Mouse (Mus musculus): ENCODE results near the gene Klk9.
A peak's percentile ranks its signal among the peaks of the same experiment; 100 is the strongest.

Klk9 gene

GRCm38 (mm10) chr7:43791591-43791990 lies at the start of gene Klk9:
Gene Klk9 (plus strand): TSS chr7:43791891.
- no peak for DNase-seq (ENCODE audit: extremely low spot score, low read depth, low spot score)

DNA sequence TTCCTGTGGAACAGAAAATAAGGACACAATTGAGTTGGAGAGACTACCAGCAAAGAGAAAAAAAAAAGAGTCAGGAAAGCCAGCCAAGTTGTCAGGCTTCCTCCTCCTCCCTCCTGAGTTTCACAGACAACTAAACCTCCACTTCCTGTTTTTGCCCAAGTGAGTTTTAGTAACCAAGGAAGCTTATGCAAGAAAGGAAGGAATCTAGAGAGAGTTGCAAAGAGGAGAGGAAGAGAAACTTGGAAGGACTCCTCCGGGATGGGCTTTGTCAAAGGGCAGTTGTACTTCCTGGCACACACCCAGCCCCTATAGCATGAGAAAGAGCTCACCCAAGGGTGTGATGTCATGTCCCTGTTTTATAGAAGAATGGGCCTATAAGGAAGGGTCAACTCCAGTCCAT lies 43.9 kb upstream of the Klk9 start:
- DNase-seq (ENCODE audit: extremely low spot score, low read depth, low spot score): no peak

DNA sequence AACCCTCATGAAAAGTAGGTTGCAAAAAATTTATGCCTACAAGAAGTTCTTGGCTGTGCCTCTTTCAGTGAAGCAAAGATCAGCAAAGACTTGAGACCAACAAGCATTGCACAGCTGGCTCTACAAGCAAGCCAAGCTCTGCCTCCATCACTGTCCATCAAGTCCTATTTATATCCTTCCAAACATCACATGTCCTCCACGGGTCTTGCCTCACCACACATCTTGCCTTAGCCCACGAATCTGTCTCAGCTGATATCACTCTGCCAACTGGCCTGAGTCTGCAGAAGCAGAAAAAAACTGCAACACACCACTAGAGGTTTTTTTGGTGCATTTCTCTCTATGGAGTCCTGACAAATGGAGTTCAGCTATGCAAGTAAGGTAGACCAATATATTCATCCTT lies 38.9 kb upstream of the Klk9 start:
- DNase-seq (ENCODE audit: extremely low spot score, low read depth, low spot score): no peak

DNA sequence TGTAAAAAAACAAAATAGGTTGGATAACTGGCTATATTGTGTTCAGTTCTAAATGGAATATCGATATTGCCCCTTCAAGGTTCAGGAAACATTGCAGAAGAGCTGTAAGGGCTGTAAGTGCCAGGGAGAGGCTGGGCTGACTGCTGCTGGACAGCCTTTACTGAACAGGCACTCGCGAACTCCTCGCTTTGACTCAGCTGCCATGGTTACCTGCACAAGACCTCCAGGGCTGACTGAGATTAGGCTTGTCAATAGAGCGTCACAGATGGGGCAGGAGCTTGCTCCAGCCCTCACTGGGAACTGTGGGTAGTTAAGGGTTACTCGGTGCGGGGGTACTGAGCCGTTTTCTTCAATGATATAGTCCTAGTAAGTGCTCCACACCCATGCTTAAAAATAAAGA lies 25.2 kb upstream of the Klk9 start:
- DNase-seq (ENCODE audit: extremely low spot score, low read depth, low spot score): no peak

DNA sequence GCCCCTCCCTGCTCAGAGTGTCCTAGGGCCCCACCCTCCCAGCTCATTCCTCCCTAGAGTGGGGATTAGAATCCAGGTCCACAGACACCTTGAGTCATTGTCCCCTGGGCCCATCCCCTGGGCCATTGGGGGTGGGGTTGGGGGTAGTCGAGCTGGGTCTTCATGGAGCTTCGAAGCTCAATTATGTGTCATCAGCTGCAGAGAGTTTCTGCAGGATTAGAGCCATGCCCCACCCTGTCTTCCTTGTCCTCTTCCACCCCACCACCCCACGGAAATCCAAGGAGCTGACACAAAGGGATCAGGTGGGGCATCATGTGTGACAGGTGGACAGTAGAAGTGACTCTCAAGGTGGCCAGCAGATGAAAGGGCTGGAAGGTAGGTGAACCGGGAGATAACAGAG lies 23.1 kb upstream of the Klk9 start, which contains the start of gene Klk12:
TSS of gene Klk12 (plus strand) at position 301 of the 400 bp plus-strand sequence.
- DNase-seq (ENCODE audit: extremely low spot score, low read depth, low spot score): no peak

DNA sequence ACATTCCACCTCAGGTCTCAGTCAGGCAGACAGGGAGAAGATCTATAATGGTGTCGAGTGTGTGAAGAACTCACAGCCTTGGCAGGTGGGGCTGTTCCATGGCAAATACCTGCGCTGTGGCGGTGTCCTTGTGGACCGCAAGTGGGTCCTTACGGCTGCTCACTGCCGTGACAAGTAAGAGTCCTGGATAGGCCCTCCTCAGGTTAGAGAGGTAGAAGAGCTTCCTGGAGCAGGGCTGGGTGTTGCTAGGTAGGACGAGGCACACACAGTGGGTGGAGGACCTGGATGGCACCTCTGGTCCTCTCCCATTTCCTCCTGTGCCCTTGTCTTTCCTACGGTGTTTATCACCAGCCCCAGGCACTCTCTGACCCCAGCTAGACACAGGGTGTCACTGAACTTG lies 22.1 kb upstream of the Klk9 start:
- DNase-seq (ENCODE audit: extremely low spot score, low read depth, low spot score): no peak

DNA sequence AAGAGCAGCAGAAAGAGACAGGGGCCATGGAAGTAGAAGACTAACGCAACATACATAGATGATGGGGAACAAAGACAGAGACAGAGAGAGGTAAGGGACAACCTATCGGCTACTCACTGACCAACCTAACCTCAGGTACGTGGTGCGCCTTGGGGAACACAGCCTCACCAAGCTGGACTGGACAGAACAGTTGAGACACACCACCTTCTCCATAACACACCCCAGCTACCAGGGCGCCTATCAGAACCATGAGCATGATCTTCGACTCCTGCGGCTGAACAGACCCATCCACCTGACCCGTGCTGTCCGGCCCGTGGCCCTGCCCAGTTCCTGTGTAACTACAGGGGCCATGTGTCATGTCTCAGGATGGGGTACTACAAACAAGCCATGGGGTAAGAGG lies 21.0 kb upstream of the Klk9 start:
- DNase-seq (ENCODE audit: extremely low spot score, low read depth, low spot score): no peak

- no peak for DNase-seq (ENCODE audit: extremely low spot score, low read depth, low spot score)
These were observed 19.8 kb upstream of the Klk9 start for GRCm38 (mm10) chr7:43771916-43772315.

DNA sequence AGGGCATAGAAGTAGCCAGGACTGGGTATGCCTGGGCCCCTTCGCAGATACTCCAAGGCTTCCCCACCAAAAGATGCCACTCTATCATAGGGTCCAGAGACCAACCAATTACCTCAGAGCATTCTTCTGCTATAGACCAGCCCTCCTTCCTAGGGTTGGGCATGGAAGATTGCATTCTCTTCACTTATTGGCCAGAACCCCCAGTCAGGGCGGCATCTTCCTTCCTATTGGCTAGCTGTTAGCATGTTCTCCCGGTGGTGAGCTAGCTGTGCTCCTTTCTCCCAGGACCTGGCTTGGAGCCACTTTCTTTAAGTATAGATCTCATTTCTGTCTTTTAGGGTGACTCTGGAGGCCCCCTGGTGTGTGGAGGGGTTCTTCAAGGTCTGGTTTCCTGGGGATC lies 18.8 kb upstream of the Klk9 start:
- no peak for DNase-seq (ENCODE audit: extremely low spot score, low read depth, low spot score)

DNA sequence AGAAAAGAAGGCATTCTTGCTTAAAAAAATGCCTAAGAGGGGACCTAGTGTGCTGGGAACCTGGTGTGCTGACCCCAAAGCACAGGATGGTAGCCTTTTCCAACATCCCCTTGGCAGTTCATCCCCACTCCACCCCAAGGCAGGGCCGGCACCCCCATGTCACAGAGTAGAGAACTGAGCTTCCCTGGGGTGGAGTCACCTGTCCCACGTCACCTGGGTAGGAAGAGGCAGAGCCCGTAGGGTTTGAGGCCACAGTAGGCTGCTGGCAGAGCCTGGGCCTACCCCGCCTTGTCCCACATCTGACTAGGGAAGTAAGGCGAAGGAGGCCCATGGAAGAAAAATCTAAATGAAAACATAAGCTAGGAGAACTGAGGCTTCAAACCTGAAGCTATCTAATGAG lies 17.3 kb upstream of the Klk9 start, which contains the start of gene Klk11:
TSS of gene Klk11 (plus strand) at position 241 of the 400 bp plus-strand sequence.
- DNase-seq (ENCODE audit: extremely low spot score, low read depth, low spot score): no peak

- no peak for DNase-seq (ENCODE audit: extremely low spot score, low read depth, low spot score)
These were observed 16.9 kb upstream of the Klk9 start for GRCm38 (mm10) chr7:43774802-43775201.

DNA sequence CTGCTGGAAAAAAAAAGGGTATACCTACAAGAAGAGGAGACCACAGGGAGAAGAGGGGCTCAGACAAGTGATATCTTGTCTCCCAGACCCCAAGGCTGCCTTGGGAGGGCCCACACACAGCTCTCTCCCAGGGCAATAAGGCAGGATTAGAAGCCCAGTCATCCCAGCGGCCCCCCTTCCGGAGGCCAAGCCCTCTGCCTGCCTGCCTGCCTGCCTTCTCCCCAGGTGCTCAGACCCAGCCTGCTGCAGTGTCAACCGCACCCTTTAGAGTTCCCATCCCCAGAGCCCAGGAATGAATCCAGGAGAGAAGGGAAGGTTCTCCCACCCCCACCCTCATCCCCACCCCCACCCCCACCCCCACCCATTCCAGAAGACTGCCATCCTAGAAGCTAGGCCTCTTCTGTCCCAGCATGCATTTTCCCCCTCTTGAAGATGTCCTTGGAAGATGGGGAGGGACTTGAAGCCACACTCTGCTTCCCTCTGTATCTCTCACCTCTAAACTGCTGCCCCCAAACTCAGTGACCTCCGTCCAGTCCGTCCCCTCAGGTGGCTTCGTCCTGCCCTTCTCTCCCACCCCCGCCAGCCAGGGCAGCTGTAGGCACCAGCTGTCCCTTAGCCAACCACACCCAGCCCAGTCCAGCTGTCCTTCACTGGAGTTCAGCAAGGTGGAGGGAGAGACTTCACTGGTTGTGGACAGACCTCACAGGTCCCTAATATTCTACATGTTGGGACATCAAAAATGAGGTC lies 16.2 kb upstream of the Klk9 start:
- no peak for DNase-seq (ENCODE audit: extremely low spot score, low read depth, low spot score)

DNA sequence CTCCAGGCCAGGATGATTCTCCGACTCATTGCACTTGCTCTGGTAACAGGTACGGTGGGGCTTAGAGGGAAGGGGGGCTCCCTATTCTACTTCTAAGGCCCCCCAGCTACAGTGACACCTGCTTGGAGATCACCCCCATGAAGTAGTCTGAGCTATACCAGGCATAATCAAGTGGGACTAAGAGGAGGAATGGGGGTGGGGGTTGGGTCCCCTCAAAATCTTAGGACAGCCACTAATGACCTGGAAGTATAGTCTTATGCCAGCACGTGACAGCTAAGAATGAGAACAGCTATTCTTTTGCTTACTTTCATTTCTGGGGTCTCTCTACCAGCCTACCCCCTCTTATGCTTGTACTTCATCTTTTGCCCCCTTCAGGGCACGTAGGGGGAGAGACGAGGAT lies 15.2 kb upstream of the Klk9 start:
- no peak for DNase-seq (ENCODE audit: extremely low spot score, low read depth, low spot score)

DNA sequence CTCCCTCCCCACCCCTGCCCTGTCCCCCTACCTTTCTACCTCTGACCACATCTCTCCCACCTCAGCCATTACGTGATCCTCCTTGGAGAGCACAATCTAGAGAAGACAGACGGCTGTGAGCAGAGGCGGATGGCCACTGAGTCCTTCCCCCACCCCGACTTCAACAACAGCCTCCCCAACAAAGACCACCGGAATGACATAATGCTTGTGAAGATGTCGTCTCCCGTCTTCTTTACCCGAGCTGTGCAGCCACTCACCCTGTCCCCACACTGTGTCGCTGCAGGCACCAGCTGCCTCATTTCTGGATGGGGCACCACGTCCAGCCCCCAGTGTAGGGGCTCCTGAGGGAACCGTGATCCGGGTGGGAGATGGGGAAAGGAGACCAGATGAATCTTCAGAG lies 14.3 kb upstream of the Klk9 start:
- DNase-seq (ENCODE audit: extremely low spot score, low read depth, low spot score): no peak

DNA sequence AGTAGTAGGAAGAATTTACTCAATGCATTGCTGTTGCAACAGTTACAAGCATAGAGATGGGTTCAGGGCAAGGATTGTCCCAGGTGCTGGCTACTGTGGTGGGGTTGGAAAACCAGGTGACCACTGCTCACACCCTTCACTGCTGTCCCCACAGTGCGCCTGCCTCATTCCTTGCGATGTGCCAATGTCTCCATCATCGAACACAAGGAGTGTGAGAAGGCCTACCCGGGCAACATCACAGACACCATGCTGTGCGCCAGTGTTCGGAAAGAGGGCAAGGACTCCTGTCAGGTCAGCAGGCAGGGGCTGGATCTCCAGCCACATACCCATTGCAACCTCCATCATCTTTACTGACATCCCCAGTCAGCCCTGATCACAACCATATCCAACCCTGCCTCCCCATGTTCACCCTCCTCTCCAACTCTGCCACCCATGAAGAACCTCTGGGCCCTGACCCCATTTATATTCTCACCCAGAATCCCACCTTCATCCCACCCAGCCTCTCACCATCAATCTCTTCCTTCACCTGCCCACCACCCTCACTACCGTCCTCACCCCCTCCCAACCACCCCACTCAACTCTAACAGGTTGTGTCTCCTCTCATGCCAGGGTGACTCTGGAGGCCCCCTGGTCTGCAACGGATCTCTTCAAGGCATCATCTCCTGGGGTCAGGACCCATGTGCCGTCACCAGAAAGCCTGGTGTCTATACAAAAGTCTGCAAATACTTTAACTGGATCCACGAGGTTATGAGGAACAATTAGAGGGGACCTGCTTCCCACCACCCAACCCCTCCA lies 13.3 kb upstream of the Klk9 start:
- no peak for DNase-seq (ENCODE audit: extremely low spot score, low read depth, low spot score)

- no peak for DNase-seq (ENCODE audit: extremely low spot score, low read depth, low spot score)
These were observed 11.4 kb upstream of the Klk9 start for GRCm38 (mm10) chr7:43780241-43780640.

- no peak for DNase-seq (ENCODE audit: extremely low spot score, low read depth, low spot score)
These were observed 10.9 kb upstream of the Klk9 start, which contains the start of gene Klk10 for GRCm38 (mm10) chr7:43780746-43781145. Gene Klk10 (plus strand): TSS chr7:43781035.

DNA sequence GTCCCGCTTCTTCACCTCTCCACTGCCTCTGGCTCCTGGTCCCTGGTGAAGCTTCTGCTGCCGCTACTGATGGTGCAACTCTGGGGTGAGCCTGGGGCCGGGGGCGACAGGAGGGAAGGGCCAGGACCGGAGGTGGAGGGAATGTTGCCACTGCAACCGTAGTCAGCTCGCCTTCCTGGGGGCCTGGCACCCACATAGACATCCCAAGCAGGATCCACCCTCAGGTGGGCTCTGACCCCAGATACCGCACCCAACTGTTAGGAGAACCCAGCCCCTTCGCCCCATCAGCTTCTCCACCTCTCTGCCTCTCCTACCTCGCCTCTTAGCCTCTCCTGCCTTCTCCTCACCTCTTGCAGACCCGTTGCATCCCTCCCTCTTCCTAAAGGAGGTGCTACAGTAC lies 10.2 kb upstream of the Klk9 start:
- no peak for DNase-seq (ENCODE audit: extremely low spot score, low read depth, low spot score)

GRCm38 (mm10) chr7:43782275-43783265 lies 9.1 kb upstream of the Klk9 start:
- peak; percentile 62 for DNase-seq (ENCODE audit: extremely low spot score, low read depth, low spot score)

DNA sequence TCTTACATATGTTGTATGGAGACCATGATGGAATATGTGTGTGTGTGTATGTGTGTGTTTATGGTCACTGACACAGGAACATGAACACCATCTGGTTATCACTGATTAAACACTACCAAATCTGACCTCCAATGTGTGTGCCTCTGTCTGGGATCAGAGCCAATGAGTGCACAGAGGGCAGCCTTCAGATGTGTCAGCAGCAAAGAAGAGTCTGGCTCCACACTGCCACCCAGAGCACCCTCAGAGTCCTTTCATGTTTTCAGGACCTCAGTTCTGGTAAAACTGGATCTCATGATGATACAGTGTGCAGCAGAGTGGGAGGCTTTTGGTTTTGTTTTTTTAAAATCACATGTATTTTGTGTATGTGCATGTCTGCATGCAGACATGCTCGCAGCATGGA lies 6.4 kb upstream of the Klk9 start:
- DNase-seq (ENCODE audit: extremely low spot score, low read depth, low spot score): no peak

GRCm38 (mm10) chr7:43788096-43788495 lies 3.6 kb upstream of the Klk9 start:
- DNase-seq (ENCODE audit: extremely low spot score, low read depth, low spot score): no peak

All from hindlimb bud, embryonic 11.5 days (tissue).